Mouse (Mus musculus) heart, postnatal 0 days (tissue): Measurements from ENCODE around the gene Colgalt1. TPM values are rescaled to one million over a fixed set of nuclear protein-coding genes. Genes with fewer than 3 reads are reported as not detected.

Source experiments
- ATAC-seq: fragments of 200-750 bp; cut with Nextera tagmentation; 2 replicates; pipeline ENCODE4 v1.8.0; 2017; ENCODE audit warnings: low read depth, moderate number of reproducible peaks, moderate library complexity; ENCODE audit not compliant: insufficient read depth
- DNase-seq: peaks from one replicate; pipeline ENCODE4 v3.0.0-alpha.2; 2016; ENCODE audit warnings: low spot score
- H3K27ac ChIP-seq: fragments of 300-500 bp; sonication (generic); 2 replicates; pipeline ENCODE4 v1.5.1; 2014; ENCODE audit warnings: low read depth, mild to moderate bottlenecking
- H3K27me3 ChIP-seq: fragments of 300-500 bp; sonication (generic); 2 replicates; pipeline ENCODE4 v1.6.1; 2014; ENCODE audit warnings: low read length, mixed read lengths; ENCODE audit not compliant: control insufficient read depth, insufficient read depth
- H3K36me3 ChIP-seq: fragments of 300-500 bp; sonication (generic); replicated peaks from 2 replicates; pipeline ENCODE4 v1.6.1; 2014; ENCODE audit warnings: low read length, mixed read lengths; ENCODE audit not compliant: control insufficient read depth, insufficient read depth
- H3K4me1 ChIP-seq: fragments of 300-500 bp; sonication (generic); 2 replicates; pipeline ENCODE4 v1.6.1; 2014; ENCODE audit warnings: antibody characterized with exemption; ENCODE audit not compliant: control insufficient read depth, insufficient read depth
- H3K4me2 ChIP-seq: fragments of 300-500 bp; sonication (generic); 2 replicates; pipeline ENCODE4 v1.6.1; 2014; ENCODE audit warnings: low read depth, mild to moderate bottlenecking, low read length, moderate library complexity
- H3K4me3 ChIP-seq: fragments of 300-500 bp; sonication (generic); 2 replicates; pipeline ENCODE4 v1.5.1; 2014; ENCODE audit warnings: low read depth, low read length
- H3K9ac ChIP-seq: fragments of 300-500 bp; sonication (generic); replicated peaks from 2 replicates; pipeline ENCODE4 v1.6.1; 2014; ENCODE audit warnings: low read depth, low read length, mixed read lengths
- H3K9me3 ChIP-seq: fragments of 300-500 bp; sonication (generic); replicated peaks from 2 replicates; pipeline ENCODE4 v1.6.1; 2016; ENCODE audit warnings: low read length; ENCODE audit not compliant: control insufficient read depth
- CTCF ChIP-seq: IDR thresholded peaks from 2 replicates; pipeline ENCODE4 v1.5.1; 2016; ENCODE audit warnings: antibody characterized with exemption, control low read depth, low read depth
- EP300 ChIP-seq: IDR thresholded peaks from 2 replicates; pipeline ENCODE4 v1.6.1; 2016; ENCODE audit warnings: antibody characterized with exemption, low read depth
- WGBS: fragments of 180-500 bp; shearing (Covaris S2); extraction: QIAGEN DNeasy Blood & Tissue Kit; methylation state at CpG from one replicate; pipeline ENCODE4 v1.1.7; 2014; 5-methylcytosine and 5-hydroxymethylcytosine counted together
- polyA plus RNA-seq: library from polyadenylated mRNA; unstranded; fragments of >200 nt; fragmentation: Nextera tagmentation; extraction: Ambion mirVana; gene quantifications from 2 replicates; pipeline ENCODE4 v1.2.1, GENCODE M21; 2015
- total RNA-seq: library from RNA; depleted of rRNA; stranded (reverse); fragments of >200 nt; gene quantifications from 2 replicates; pipeline ENCODE4 v1.2.3, GENCODE M21; 2014; ENCODE audit warnings: low replicate concordance

The Colgalt1 gene
- total and polyA plus RNA-seq, 2 experiments from 2014 or later: 32.7 to 108 TPM

GRCm38 (mm10) chr8:71567587-71567986 lies 43.2 kb upstream of the Colgalt1 start:
- 55% methylated on average over 7 of the region's 7 CpGs for WGBS
- no peak for ATAC-seq

GRCm38 (mm10) chr8:71568387-71568937 lies 42.3 kb upstream of the Colgalt1 start, which contains the start of gene Slc27a1:
Gene Slc27a1 (plus strand): TSS chr8:71568882.
- 13% methylated on average over 13 of the region's 13 CpGs for WGBS
- H3K36me3 ChIP-seq: no peaks in the 10 kb centered on the region
- peak within 1 kb of the TSS; percentile 67 for H3K4me3 ChIP-seq
- H3K27ac ChIP-seq: peak within 1 kb of the TSS; percentile 94
- H3K9ac ChIP-seq: peak within 1 kb of the TSS; percentile 50
- no peak for TF ChIP-seq EP300
- TF ChIP-seq CTCF: 0 out of 2 replicates have a peak, but pooled peaks have one; percentile 1
- no peaks in the 10 kb centered on the region for H3K27me3 ChIP-seq
- no peaks in the 10 kb centered on the region for H3K9me3 ChIP-seq
- H3K4me2 ChIP-seq: peak within 1 kb of the TSS; percentile 66
- H3K4me1 ChIP-seq: peaks cover 29% of the 10 kb centered on the region
- ATAC-seq (peak; percentile 76), DNase-seq (peak; percentile 77)

More at GRCm38 (mm10) chr8:71567587-71567986, 43.2 kb upstream of the Colgalt1 start:
- Histone ChIP-seq H3K4me1 (peaks cover 21% of the 10 kb centered on the region), H3K36me3 (no peaks in the 10 kb centered on the region), H3K4me3 (no peak overlapping the region), H3K4me2 (no peak overlapping the region), H3K9ac (no peak overlapping the region), H3K27ac (peak overlapping the region; percentile 94), H3K9me3 (no peaks in the 10 kb centered on the region), H3K27me3 (peaks cover 2% of the 10 kb centered on the region)
- no peak for DNase-seq
- TF ChIP-seq CTCF (no peak), EP300 (no peak)

- no peaks in the 10 kb centered on the region for H3K27me3 ChIP-seq
- H3K9ac ChIP-seq: peak overlapping the region; percentile 50
- H3K27ac ChIP-seq: peak overlapping the region; percentile 94
- H3K4me2 ChIP-seq: peak overlapping the region; percentile 66
- peak overlapping the region; percentile 67 for H3K4me3 ChIP-seq
- no peaks in the 10 kb centered on the region for H3K9me3 ChIP-seq
- no peaks in the 10 kb centered on the region for H3K36me3 ChIP-seq
- ATAC-seq: no peak
- no peak for DNase-seq
- TF ChIP-seq EP300: no peak
- no peak for TF ChIP-seq CTCF
- 33% methylated on average over 6 of the region's 6 CpGs for WGBS
- H3K4me1 ChIP-seq: peaks cover 29% of the 10 kb centered on the region
Measured at GRCm38 (mm10) chr8:71568941-71569340, 41.9 kb upstream of the Colgalt1 start.

- peak; percentile 62 for ATAC-seq
- Histone ChIP-seq H3K9me3 (no peaks in the 10 kb centered on the region), H3K9ac (peak overlapping the region; percentile 50), H3K36me3 (no peaks in the 10 kb centered on the region), H3K4me1 (peaks cover 29% of the 10 kb centered on the region), H3K4me2 (peak overlapping the region; percentile 66), H3K27ac (peak overlapping the region; percentile 94), H3K4me3 (peak overlapping the region; percentile 67), H3K27me3 (no peaks in the 10 kb centered on the region)
- DNase-seq: peak; percentile 65
- no peak for TF ChIP-seq CTCF
- TF ChIP-seq EP300: no peak
- WGBS: 2% methylated on average over 51 of the region's 51 CpGs
Measured at GRCm38 (mm10) chr8:71569366-71570290, 41.2 kb upstream of the Colgalt1 start.

- peak overlapping the region; percentile 67 for H3K4me3 ChIP-seq
- 3% methylated on average over 41 of the region's 41 CpGs for WGBS
- peak overlapping the region; percentile 66 for H3K4me2 ChIP-seq
- H3K36me3 ChIP-seq: no peaks in the 10 kb centered on the region
- 0 out of 2 replicates have a peak overlapping the region, but pooled peaks have one; percentile 23 for H3K9ac ChIP-seq
- H3K27me3 ChIP-seq: no peaks in the 10 kb centered on the region
- peak; percentile 32 for ATAC-seq
- peak; percentile 69 for DNase-seq
- peaks cover 29% of the 10 kb centered on the region for H3K4me1 ChIP-seq
- H3K27ac ChIP-seq: no peak overlapping the region
- TF ChIP-seq CTCF: no peak
- TF ChIP-seq EP300: no peak
- H3K9me3 ChIP-seq: no peaks in the 10 kb centered on the region
Measured at GRCm38 (mm10) chr8:71570291-71570954, 40.4 kb upstream of the Colgalt1 start.
